Mouse (Mus musculus) right cerebral cortex, postnatal 14 days (tissue): ENCODE measurements around the gene Leng1.

Experiments used
- DNase-seq: peaks from one replicate; pipeline ENCODE4 v3.0.0; 2022

The Leng1 gene

DNA sequence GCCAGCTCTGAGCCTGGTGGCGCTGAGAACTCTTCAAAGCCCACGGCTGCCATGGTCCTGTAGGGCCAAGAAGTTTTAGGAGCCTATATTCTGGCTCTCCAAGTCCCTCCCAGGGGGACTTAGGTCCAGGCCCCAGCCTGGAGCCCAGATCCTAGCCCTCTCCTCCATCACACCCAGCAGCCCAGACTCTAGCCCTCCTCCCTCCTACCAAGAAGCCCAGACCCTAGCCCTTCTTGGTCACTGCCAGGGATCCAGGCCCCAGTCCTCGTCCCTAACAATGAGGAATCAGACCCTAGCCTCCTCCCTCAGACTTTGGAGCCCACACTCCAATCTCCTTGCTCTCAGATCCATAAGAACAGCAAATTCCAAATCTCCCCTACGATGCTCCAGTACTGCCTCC, 36.6 kb downstream of the Leng1 start:
- DNase-seq: no peak

DNA sequence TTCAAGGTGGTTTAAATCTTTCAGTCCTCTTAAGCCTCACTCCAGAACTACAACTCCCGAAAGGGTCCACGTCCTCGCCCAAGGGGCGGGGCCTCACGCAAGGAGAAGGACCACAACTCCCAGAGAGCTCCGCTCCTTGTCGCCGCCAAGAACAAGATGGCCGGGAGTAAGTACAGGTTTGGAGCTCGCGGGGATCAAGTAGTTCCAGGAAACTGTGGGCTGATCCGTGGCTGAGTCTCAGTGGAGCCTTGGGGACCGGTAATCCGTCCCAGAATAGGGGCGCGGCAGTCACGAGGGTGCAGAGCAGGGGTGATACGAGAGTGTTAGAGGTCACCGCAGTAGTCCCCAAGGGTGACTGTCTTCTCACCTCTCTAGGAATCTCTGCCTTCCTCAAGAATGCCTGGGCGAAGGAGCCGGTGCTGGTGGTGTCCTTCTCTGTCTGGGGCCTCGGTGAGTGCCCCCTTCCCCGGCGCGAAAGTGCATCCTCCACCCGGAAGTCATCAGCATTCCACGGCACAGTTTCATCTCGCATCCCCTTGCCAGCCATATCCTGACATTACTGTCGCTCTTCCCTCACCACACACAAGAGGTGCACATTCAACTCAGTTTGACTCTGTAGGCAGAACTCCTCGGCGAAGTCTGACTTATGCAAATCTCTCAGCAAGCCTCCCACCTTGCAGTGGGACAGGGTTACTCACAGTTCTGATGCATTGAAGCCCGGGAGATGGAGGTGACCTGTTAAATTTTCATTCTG, 48.2 kb downstream of the Leng1 start, which contains the start of gene Ndufa3:
Ndufa3 (plus strand) TSS at position 132 of the 754 bp plus-strand sequence.
- DNase-seq: peak; percentile 85

DNA sequence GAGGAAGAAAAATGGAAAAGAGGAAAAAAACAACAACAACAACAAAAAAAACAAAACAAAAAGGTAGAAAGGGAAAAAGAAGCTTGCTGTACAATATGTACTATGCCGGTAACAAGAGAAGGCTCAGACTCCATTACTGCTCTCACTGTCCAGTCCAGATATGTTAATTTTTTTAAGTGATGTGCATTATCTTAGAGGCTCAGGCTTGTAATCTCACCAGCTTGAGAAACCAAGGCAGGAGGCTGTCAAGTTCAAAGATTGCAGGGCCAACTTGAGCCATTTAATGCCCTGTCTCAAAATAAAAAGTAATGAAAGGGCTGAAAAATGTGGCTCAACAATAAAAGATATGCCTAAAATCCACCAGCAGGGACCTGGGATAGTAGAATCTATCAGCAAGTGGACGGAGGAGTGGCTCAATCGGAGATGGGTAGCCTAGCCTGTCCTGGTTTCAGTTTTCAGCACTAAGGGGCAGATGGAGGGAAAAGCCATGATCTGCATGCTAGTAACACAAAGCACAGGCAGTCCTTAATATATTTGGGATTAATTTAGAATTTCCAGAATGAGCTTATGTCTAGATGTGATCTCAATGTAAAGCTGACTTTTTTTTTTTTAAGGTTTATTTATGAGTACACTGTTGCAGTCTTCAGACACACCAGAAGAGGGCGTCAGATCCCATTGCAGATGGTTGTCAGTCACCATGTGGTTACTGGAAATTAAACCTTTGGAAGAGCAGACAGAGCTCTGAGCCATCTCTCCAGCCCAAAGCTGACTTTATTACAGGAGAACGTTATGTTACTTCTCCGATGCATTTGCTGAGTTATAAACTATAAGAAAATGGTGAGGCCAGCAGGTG, 49.0 kb downstream of the Leng1 start:
- peak; percentile 48 for DNase-seq

DNA sequence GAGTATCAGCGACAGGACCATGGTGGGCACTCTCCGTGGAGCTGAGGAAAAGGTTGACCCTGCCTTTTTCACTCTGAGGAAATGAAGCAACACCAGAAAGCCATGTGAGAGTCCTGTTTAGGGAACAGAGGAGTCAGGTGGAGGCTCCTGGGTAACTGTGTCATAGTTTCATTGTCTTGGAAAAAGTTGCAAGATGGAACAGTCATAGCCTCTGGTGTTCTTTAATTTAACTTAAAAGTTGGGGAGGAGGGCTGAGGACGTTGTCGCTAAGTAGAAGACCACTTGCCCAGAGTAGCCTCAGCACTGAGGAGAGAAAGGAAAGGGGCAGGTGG, 49.6 kb downstream of the Leng1 start, which contains the start of gene Oscar:
Oscar (minus strand) TSS at position 101 of the 332 bp plus-strand sequence.
- DNase-seq: no peak

DNA sequence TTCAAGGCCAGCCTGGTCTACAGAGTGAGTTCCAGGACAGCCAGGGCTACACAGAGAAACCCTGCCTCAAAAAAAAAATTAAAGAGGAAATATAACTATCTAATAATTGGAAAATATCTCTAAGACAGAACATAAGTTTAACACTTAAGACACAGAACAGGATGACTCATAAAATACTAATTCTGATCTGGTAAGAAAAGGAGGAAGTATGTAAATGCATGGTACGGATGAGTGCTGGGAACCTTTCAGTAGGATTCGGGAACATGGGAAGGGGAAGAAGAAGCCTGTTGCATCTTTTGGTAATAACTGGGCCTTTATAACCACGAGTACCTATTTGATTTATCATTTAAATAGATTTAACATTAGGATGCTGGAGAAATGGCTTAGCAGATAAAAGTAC, 51.6 kb downstream of the Leng1 start:
- DNase-seq: no peak

DNA sequence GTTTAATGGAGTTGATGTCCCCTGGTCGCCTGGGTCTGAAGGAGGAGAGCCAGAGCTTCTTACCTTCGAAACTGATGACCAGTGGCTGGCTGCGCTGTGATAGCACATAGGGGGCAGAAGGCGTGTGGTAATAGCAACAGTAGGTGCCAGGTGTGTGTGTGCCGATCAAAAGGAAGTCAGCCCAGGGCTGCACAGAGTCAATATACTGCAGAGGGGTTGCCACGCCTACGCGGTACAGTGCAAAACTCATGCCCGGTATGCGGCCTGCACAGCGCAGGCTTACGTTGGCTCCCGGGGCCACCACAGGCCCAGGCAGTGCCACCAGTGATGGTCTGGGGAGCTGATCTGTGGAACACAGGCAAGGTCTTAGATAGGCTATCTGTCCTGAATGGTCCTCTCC, 54.6 kb downstream of the Leng1 start:
- DNase-seq: no peak

DNA sequence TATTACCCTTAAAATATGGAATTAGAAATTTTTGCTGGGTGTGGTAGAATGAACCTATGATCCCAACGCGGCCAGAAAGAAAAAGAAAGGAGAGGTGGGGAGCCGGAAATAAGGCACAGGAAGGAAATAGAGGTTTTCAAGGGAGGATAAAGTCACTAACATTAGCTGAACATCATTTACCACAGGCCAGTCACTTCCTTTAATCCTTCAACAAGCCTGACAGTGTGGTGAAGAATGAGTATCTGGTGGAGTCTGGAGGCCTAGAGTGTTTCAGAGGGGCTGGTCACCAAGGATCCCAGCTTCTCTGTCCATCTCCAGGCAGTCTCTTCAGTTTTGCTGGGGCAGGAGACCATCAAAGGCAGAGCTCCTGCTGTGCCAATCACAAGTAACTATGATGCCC, 55.2 kb downstream of the Leng1 start:
- no peak for DNase-seq
